Mouse (Mus musculus) NIH3T3 (cell line): ENCODE data around the gene Gstm6.

Experiments
- DNase-seq: peaks from one replicate; pipeline ENCODE4 v3.0.0-alpha.2; 2012; ENCODE audit warnings: low read depth

The Gstm6 gene

DNA sequence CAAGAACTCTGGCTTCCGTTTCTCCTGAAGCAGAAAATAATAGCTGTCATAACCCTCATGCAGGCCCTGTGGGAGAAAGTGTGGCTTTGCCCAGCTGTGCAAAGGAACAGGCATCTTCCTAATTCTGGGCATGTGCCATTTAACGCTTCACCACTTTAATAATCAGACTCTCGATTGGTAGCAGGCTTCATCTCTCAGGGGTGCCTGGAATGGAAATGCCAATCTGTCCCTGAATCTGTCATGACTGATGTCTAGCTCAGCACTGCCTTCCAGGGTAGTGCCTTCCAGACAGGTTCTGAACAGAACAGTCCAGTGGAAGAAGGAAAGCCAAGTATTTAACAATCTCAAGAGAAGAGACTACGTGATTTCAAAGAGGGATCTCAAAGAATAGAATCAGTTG lies 2.3 kb downstream of the Gstm6 start:
- DNase-seq: no peak

DNA sequence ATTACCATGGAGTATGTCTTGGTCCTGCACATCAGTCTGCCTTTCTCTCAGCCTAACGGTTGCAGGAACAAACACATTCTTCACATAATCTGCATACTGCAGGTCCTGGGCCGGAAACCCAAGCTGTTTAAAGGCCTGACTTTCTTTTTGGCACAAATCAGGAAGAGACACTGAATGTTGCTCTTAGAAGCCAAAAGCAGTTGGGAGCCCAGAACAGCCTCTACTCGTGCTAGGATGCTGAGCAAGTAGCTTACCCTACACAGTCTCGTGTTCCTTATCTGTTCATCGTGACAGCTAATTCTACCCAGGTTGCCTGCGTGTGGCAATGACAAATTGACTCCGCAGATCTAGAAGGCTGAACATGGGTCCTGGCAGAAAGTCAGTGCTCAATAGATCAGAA lies 3.0 kb downstream of the Gstm6 start:
- no peak for DNase-seq

DNA sequence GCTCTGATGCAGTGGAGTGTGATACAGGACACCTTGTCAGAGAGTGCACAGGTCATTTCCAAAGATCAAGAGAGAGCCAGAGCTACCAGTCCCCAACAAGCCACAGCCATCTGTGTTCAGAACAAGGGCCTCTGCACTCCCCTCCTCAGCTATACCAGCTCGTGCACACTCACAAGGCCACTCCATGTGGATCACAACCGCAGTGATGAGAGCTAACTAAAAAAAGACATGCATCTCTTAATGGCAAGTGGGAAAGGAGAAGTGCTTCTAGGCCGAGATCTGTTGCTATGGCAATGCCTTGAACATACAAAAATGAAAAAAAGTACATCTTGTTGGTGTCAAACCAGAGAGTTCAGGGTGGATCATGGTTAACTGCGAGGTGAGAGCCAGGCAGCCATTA lies 3.7 kb downstream of the Gstm6 start:
- no peak for DNase-seq

DNA sequence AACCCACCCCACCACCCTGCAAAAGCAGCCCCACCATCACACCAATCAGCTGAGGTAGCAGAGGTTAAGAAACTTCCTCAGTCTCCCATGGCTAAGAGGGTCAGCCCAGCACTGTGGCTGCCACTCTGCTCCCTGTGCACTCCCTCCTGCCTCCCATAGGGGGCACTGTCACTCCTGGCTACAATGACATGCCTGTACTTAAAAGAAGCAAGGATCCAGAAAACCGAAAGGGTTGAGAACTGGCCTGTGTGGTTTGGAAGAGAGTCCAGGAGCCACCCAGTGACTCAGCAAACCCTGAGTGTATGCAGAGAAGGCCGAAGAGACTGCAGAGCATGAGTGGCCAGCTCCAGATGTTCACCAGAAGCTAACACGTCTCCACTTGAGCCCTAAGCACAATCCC lies 4.1 kb downstream of the Gstm6 start:
- DNase-seq: peak; percentile 95

GRCm38 (mm10) chr3:107935888-107936287 lies 7.7 kb downstream of the Gstm6 start:
- DNase-seq: no peak

DNA sequence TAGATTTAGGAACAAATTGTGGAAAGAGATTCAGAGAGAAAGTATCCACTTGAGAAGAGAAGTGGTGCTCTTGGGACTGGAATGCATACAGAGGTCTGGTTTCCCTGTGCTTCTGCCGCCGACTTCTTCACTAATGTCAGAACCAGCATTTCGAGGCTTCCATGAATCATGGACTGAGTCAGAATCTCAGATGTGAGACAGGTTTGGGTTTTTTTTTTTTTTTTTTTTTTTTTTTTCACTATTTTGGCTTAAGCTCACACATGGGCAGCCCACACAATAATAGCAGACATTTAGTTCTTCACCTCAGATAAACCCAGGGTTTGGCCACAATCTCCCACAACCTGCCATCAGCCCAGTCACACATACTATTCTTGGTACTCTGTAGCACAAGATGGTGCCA lies 8.3 kb downstream of the Gstm6 start:
- DNase-seq: peak; percentile 70

DNA sequence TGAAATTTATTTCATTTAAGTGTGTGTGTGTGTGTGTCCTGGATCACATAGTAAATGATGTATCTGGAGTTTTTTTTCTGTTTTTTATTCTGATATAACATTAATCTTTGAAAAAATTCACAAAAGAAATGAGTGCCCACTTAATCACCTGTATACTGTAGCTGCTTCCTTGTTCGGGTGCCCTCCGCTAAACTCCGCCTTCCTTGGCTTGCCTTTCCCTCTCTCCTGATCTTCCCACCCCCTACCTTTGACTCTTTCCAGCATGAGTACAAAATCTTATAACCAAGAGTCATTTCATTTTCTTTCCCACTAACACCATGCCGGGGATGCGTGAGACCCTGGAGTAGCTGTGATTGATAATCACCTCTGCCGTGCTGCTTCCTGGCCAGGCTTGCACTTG lies 11.4 kb downstream of the Gstm6 start:
- no peak for DNase-seq

GRCm38 (mm10) chr3:107931670-107932069 lies 11.9 kb downstream of the Gstm6 start, which contains the start of gene Gstm7:
Gstm7 (minus strand) TSS chr3:107931817.
- DNase-seq: peak; percentile 70

DNA sequence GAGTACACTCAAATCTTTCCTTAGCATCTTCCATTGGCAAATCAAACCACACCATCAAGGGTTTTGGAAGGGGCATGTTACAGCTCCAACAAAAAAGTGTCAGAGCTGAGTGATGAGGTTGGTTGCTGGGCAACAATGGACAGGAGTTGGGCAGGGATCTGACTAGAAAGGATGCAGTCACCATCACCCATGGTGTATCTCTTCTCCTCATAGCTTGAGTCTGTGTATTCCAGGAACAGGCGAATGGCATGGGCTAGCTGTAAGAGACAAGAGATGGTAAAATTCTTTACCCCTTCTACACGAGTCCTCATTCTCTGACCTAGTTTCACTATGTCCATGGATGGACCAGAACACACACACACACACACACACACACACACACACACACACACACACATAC lies 12.4 kb downstream of the Gstm6 start:
- no peak for DNase-seq

DNA sequence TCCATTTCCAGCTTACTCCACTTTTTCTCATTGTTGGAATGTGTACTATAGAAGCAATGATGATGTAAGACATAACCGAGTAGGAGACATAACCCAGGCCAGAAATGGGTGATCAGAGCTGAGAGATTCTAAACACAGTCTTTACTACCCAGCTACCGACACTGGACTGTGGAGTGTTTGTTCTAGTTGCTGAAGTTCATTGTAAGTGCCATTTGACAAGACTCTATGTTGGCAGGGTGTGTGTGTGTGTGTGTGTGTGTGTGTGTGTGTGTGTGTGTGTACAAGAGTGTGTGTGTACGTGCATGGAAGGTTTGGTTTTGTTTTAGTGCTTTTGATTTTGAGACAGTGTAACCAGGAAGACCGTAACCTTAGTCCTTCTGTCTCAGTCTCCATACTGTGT lies 13.8 kb downstream of the Gstm6 start:
- no peak for DNase-seq

GRCm38 (mm10) chr3:107929243-107929642 lies 14.3 kb downstream of the Gstm6 start:
- DNase-seq: peak; percentile 40

GRCm38 (mm10) chr3:107928691-107929090 lies 14.9 kb downstream of the Gstm6 start:
- DNase-seq: no peak

GRCm38 (mm10) chr3:107927841-107928240 lies 15.7 kb downstream of the Gstm6 start:
- DNase-seq: peak; percentile 73

DNA sequence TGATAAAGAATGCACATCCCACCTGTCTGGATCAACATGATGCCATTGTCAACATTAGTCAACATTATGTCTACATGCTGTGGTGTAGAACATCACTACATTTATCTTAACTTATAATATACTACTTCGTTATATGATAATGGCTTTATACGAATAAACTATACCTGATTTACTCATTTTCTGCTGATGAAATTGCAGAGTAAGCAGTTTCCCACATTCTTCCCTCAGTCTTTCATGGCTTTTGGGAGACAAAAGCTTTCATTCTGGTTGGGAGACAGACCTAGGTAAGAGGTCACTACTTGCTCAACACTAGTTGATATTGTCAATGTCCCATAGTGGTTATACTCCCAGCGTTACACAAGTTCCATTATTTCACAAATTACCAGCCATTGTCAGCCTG lies 18.2 kb downstream of the Gstm6 start:
- no peak for DNase-seq

DNA sequence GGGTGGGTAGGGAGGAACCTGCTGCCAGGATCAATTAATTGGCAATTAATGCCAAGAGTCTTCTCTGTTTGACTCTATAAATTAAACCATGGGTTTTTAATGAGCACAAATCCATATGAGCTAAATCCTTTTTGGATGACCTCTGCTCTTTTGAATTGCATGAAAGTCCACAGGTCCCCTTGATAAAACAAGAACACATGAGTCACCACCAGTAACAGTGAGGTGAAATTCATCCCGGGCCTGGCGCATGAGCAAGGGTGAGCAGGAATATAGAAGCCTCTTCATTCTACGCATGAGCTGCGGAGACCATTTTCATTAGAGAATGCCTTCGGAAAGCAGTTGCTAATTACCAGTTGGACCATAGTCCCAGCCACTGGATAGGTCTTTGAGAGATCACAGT lies 23.2 kb downstream of the Gstm6 start:
- DNase-seq: no peak

GRCm38 (mm10) chr3:107917783-107918408 lies 25.7 kb downstream of the Gstm6 start:
- peak; percentile 87 for DNase-seq

DNA sequence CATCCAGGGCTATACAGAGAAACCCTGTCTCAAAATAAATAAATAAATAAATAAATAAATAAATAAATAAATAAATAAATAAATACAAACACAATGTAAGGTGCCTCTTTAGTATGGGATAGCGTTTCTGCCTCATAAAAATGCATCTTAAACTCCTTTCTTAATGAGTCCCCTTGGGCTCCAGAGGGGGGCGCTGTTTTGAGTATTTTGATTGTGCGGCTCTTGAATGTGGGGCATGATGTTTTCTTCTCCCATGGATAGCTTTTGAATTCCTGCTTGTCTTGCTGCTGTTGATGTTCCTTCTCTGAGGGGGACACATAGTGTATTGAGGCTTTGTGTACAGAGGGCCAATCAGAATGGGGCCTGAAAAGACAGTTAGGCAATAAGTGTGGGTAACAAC lies 26.5 kb downstream of the Gstm6 start:
- no peak for DNase-seq

DNA sequence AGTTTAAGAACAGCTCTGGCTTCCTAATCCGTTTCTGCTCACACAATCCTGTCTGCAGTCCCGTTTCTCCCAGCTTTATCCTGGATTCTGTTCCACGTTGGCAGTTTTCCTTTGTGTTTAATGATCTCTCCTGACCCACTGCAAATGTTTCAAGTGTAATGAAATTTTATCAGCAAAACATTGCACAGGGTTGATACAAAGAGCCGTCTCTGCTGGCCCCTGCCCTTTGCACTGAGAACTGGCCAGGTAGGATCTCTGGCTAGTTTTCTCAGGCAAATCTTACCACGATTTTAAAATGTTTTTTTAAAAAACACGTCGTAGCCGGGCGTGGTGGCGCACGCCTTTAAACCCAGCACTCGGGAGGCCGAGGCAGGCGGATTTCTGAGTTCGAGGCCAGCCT lies 26.9 kb downstream of the Gstm6 start:
- DNase-seq: no peak

GRCm38 (mm10) chr3:107905942-107906341 lies 37.6 kb downstream of the Gstm6 start:
- DNase-seq: no peak

DNA sequence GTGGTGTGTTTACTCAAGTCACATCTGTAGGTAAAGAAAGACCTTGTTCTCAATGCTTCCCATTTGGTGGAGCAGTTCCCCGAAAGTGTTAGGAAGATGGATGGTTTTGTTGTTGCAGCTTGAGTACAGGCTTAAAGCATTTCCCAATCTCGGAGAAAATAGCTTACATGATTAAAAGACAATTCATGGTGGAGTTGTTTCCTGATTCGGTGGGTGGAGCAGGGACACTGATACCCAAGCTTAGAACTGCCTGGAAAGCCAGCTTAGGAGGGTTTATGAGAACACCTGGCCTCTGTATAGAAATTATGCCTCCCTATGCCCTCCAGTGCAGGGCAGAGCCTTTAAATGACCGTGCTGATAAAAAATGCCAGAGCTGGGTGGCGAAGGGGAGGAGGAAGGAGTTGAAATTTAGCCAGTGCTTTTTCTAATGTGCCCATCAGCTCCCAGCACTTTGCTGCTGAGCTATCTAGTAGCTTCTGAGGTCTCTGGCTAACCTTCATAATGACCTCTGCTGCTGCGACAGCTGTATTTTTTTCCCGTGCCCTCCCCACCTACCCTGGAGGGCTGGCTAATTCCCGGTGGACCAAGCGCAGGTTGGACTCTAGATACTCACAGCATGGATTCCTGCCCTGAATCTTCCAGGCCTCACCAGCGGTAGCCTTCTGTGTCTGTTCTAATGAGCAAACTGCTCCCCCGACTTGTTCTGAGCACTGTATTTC lies 42.4 kb downstream of the Gstm6 start:
- DNase-seq: no peak

- no peak for DNase-seq
These were observed 44.9 kb downstream of the Gstm6 start for GRCm38 (mm10) chr3:107898691-107899090.

GRCm38 (mm10) chr3:107895720-107896569 lies 47.6 kb downstream of the Gstm6 start, which contains the start of gene Gstm5:
Gstm5 (plus strand) TSS chr3:107895821.
- DNase-seq: peak; percentile 92

- no peak for DNase-seq
These were observed 48.3 kb downstream of the Gstm6 start for GRCm38 (mm10) chr3:107895194-107895719.
